Mouse (Mus musculus) ES-Bruce4 (cell line): ENCODE data around the gene Foxl2.

ENCODE experiments used
- CTCF ChIP-seq: IDR thresholded peaks from one replicate; pipeline ENCODE4 v1.8.1; 2011; ENCODE audit warnings: low read depth, low read length
- EP300 ChIP-seq: IDR thresholded peaks from 2 replicates; pipeline ENCODE4 v1.6.1; 2011; ENCODE audit warnings: low read depth, low read length; ENCODE audit not compliant: insufficient read depth
- POLR2A ChIP-seq: IDR thresholded peaks from one replicate; pipeline ENCODE4 v1.8.1; 2011; ENCODE audit warnings: low read length; ENCODE audit not compliant: insufficient read depth

DNA sequence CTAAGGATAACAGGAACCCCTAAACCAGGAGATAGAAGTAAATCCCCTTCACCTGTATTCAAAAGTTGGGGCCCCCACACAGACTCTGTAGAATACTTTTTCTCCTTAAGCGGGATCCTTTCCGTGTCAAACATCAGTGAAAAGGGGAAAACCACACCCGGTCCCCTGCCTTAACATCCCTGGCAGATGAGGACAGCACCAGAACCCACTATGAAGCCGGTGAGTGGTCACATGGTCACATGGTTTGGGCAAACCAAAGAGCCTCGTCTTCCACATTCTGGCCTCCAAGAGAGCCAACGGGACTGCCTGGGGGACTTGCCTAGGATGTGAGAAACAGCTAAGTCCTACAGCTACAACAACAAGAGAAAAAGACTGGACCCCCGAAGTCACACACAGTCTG is 18.5 kb downstream of the Foxl2 start:
- TF ChIP-seq CTCF (no peak), POLR2A (no peak), EP300 (no peak)
